Mouse (Mus musculus): Measurements from ENCODE around the gene Ppil4.
A peak's percentile ranks its signal among the peaks of the same experiment; 100 is the strongest.

Ppil4 gene

DNA sequence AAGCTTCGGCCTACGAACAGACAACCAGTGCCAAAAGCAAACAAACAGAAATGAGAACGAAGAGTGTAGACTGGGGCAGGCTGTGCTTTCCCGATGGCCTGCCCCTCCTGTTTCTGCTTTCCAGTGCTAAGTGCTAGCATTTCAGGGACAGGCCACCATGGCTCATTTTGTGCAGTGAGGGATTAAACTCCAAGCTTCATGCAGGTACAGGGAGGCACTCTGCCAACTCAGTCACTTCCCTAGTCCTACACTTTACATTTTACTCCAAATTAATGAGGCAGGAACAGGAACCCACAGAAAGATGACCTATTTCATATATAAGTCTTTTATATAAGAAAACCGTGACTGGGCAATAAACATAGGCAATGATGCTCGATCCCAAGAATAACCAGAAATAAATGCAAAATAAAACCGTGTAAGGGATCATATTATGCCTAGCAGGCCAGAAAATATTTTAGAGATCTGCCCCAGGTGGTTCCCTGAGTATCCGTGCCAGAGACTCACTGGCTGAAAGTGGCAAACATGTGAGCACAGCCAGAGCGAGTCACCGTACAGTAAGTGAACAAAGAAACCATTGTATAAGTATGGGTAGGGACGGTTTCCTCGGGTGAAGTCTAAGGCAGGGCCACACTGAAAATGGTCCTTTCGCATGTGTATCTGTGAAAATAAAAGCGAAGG is 68.7 kb downstream of the Ppil4 start:
- DNase-seq (ENCODE audit: low read depth) = no peak

- DNase-seq (ENCODE audit: low read depth) = no peak
Measured at GRCm38 (mm10) chr10:7861937-7862657, 69.4 kb downstream of the Ppil4 start.

- DNase-seq (ENCODE audit: low read depth) = no peak
Measured at GRCm38 (mm10) chr10:7863411-7863810, 70.7 kb downstream of the Ppil4 start.

DNA sequence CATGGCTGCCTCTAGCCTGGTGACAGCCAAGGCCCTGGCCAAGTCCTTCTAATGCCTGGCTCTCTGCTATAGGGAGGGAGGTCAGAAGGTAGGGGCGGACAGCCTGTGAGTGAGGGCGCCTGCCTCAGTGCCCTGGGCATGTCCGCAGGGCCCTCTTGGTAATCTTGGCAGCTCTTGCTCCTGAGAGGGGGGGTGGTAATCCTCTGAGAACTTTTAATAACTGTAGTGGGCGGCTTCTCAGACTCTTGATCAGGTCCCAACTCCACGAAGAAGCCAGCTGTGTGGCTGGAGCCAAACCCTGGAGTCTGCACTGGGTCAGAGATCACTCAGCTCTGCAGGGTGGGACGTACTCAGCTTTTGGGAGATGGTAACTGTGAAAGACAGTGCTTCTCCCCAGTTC is 71.5 kb downstream of the Ppil4 start:
- no peak for DNase-seq (ENCODE audit: low read depth)

- no peak for DNase-seq (ENCODE audit: low read depth)
Measured at GRCm38 (mm10) chr10:7864806-7865205, 72.1 kb downstream of the Ppil4 start.

DNA sequence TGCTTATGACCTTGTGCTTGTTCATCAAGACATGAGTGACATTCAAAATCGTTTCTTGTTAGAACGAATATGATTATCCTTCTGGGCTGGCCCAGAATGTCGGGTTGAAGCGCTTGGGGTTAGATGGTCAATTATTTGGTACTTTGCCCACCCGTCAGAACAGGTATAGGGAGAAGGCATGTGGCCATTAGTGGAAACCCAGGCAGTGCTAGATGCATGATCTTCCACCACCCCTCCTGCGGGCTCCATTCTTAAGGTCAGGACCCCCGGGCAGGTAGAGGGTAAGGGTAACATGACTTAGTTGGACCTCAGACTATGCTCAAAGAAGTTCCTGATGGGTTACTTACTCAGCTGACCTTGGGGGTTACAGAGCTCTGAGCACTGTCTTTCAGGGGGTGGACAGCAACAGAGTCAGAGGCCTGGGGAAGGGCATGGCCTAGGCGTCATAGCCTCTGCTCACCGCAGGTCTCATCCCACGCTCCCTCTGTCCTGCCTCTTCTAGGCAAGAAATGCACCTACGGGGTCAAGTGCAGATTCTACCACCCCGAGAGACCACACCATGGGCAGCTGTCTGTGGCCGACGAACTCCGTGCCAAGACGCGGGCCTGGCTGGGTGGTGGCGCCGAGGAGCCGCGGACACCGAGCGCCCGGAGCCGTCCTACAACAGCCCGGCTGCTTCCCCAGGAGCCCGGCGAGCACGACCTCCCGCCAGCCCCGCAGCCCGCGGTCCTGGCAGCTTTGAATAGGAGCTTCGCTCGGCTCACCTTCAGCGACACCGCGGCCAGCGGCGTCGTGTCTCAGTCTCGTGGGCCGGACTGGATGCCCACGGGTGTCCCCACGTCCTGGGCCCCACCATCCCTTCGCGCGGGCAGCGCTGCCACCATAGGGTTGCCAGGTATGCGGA is 74.3 kb downstream of the Ppil4 start:
- no peak for DNase-seq (ENCODE audit: low read depth)

GRCm38 (mm10) chr10:7867666-7868030 is 75.0 kb downstream of the Ppil4 start:
- no peak for DNase-seq (ENCODE audit: low read depth)

GRCm38 (mm10) chr10:7869746-7870145 is 77.1 kb downstream of the Ppil4 start:
- DNase-seq (ENCODE audit: low read depth) = no peak

DNA sequence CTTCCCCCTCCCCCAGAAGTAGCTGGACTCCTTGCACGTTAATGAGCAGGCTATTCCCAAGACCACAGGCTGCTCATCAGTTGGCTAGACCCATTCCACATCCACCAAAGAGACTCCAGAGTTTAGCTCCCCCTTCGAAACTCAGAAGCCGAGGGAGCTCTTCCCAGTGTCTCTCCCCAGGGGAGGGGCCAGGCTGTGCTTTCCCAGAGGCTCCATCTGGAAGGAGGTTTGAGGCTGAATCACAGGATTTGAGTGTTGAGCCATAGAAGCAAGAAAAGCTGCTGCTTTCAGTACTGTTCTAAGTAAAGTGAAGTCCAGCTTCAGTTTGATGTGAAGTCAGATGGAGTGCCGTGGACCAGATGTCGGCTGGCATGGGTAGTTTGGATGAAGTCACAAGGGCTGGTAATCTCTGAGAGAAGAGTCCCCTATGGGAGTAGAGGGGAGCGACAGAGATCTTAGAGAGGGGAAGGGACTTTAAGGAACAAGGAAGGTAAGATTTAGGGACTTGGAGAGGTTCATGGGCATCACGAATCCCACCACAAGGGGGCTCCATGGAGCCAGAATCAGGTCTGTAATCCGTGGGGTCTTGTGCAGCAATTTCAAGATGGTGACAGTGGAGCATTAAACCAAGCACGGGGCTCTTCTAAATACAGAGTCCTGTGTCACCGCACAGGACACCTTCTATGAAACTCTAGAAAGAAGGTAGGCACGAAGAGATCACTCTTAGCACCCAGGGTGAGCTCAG is 78.1 kb downstream of the Ppil4 start:
- DNase-seq (ENCODE audit: low read depth) = peak; percentile 75

DNA sequence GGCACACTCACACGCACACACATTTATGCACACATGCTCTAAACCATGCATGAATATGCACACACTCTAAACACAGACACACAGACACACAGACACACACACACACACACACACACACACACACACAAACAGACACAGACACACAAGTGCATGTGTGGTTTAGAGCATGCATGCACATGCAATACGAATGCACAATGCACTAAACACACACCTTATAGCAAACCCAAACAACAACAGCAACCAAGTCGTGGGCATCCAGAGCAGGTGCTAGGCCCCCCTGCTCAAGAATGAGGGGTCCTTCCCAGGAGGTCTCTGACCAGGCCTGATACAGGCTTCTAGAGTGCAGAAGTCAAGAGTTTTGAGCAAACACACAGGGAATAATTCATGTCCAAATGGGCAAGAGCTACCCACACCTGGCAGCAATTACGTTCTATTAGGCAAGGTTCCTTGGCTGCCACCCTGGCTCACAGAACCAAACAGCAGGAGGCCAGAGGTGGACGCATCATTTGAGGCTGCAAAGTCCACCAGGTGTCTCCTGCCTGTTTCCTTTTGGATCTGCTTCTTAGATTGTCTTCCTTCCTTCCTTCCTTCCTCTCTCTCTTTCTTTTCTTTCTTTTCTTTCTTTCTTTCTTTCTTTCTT is 78.8 kb downstream of the Ppil4 start:
- DNase-seq (ENCODE audit: low read depth) = no peak
